Mouse (Mus musculus) spleen, adult 2 months (tissue): ENCODE results near the gene Lrp8.

Source experiments
- CTCF ChIP-seq: fragments of 200-500 bp; IDR thresholded peaks from 2 replicates; pipeline ENCODE4 v1.5.1; 2011; ENCODE audit warnings: mild to moderate bottlenecking, inconsistent platforms; ENCODE audit not compliant: insufficient read depth, insufficient read length, insufficient replicate concordance; ENCODE audit errors: extremely low read depth
- POLR2A ChIP-seq: fragments of 200-500 bp; IDR thresholded peaks from 2 replicates; pipeline ENCODE4 v1.6.1; 2011; ENCODE audit warnings: low read depth, low read length, inconsistent platforms

- TF ChIP-seq CTCF (no peak), POLR2A (no peak)
Measured at GRCm38 (mm10) chr4:107836758-107837157, 34.7 kb downstream of the Lrp8 start.
